Mouse (Mus musculus) liver (tissue): ENCODE measurements around the gene Foxf2.

Source experiments
- DNase-seq: peaks from one replicate; pipeline ENCODE4 v3.0.0-alpha.2; 2020; ENCODE audit warnings: mixed read lengths

The Foxf2 gene

GRCm38 (mm10) chr13:31625333-31626101 is at the start of gene Foxf2:
TSS of gene Foxf2 (plus strand) at chr13:31625816.
- DNase-seq: no peak

DNA sequence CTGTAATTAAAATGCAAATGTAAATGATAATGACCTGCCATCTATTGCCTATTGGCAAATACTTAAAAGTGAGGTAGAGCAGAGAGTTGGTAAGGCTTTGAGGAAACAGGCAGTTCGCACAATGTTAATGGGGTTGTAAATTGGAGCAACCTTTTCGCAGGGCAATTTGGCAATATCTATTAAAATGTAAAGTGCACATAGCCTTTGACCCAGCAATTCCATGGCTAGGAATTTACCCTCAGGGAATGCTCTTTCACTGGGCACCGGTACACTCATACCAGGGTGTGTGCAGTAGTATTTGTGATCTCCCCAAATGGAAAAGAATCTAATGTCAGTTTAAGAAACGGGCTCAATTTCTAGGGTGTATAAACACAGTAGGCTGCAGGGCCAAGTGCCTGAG is 48.9 kb upstream of the Foxf2 start:
- no peak for DNase-seq

DNA sequence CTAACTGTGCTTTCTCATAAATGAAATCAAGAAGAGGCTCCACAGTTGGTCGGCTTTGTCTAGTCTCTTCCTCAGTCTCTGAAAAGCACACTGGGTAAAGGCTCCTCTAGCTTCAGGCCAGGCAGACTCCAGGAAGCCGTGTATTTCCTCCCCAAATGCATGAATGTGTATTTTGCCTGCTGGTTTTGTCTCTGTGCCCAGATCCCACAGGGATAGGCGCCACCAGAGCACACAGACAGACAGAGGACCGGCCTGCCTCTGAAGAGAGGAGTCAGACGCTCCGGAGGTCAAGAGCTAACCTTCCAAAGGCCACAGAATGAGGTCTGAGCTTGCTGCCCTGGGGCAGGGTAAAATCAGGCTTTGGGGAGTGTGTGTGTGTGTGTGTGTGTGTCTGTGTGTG is 48.0 kb upstream of the Foxf2 start:
- no peak for DNase-seq

DNA sequence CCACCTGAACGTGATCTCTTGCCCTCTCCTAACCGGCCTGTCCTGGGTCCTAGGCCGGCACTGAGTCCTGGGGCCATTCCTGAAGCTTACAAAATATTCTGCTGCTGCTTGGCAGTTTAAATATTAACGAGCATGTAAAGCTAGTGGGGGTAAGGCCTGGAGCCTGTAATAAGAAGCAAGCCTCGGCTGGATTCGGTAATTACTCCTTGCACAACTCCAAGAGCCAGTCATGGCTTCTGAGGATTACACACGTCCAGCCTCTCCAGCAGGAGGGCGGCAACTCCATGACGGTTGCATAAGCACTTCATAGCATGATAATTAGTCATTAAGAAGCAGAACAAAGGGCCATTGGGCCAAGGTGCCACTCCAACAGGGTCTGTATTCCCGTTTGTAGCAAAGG is 47.2 kb upstream of the Foxf2 start:
- DNase-seq: no peak

DNA sequence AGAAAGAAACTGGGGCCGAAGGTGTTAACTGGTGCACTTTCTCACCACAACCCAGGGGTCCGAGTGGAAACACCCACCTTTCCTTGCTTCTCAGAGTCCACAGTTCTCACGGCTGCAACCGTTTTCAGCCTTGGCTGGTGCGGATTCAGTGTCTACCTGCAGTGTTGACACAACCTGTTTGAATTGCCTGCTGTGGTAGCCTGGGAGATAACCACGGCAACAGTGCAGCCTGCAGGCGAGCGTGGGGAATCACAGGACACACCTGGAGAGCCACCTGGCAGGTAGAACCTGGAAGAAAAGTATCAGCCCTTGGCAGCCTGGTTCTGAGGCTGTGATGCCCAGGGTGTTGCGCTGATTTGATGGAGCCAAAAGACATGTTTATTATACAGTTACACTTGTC is 45.8 kb upstream of the Foxf2 start:
- peak; percentile 21 for DNase-seq

DNA sequence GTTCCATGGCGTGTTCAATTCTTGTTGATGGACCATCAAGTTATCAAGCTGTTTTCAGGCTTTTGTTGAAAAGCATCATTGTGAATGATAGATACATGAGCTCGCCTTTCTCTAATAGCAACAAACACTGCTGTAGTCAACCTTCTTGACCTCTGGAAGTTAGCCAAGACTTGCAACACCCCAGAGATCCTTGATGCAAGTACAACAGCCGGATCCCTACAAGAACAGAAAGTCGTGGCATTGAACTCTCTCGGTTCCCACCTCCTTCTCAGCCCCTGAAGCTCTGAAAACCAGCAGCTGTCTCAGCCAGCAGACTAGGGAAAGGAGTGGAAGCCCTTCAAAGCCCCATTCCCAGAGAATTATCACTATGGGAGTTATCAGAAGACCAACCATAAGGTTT is 38.3 kb upstream of the Foxf2 start:
- DNase-seq: no peak

DNA sequence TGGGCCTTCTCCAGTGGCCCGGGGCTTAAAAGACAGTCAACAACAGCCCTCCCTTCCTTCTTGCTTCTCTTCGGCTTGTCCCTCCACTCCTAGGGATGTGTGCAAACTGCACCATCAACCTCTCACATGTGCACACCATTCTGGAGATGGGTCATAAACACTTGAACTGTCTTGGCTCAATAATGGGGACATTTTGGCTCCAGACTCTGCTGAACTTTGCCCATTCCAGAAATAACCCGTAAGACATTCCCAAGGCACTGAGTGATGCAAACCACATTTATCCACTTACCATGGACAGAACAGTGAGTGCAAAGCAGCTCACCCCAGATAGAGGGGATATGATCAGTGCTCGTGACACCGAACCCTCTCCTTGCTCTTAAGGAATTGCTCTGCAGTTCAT is 26.0 kb upstream of the Foxf2 start:
- DNase-seq: no peak

GRCm38 (mm10) chr13:31603964-31604363 is 21.7 kb upstream of the Foxf2 start:
- no peak for DNase-seq

DNA sequence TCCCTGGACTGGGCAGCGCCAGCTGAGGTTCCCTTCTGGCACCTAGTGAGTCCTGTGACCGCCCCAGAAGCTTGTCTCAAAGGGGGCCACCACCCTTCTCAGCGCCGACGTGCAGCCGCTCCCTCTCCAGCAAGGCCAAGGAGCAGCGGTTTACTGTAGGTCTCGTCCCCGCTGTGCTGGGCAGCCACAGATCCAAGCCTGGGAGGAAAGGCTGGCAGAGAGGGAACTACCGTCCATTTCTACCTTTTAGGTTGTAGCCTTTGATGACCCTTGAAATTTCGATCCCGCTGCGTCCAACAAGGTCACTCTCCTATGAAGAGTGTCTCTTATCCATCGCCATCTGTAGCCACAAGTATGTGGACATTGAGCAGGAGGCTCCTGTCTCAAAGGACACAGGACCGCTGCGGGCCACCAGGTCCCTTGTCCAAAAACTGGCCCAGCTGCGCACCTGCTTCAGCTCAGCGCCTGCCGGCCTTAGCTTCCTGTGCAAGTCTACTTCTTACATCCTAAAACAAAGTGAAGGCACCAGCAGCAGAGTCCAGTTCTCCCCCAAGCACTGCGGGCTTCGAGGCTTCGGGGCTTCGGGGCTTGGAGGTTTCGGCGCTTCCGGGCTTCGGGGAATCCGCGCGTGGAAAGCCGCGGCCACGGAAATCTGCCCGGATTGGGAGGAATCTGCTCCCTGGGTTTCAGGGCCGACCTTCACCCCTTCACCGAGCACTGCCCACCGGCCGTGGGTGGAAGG is 10.7 kb upstream of the Foxf2 start:
- no peak for DNase-seq

DNA sequence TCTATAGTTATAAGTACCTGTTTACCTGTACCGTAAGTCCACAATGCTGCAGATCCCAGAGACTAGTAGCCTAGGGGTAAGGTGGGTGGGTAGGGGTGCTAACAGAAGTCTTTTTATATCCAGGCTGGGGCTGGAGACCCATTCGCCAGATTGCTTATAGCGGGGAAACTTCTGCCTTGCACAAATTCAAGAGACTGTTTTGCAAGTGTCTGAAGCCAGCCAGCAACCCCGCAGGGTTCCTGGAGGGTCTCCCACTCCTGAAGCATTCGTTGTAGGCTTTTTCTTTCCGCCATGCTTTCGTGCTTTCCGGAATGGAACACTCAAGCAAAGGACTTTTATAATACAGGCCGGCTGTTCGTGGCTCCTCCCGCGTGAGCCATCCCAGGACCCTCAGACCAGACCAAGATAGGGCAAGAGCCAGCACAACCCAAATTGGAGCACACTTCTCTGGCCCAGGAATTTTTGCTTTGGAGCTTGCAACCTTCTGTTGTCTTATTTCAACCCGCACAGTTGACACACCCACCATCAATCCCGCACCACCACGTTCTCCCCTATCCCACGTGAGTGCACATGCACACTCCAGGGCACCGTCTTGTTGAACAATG is 10.0 kb upstream of the Foxf2 start:
- DNase-seq: no peak

GRCm38 (mm10) chr13:31618001-31618400 is 7.6 kb upstream of the Foxf2 start:
- no peak for DNase-seq

- DNase-seq: peak; percentile 51
These were observed 7.2 kb upstream of the Foxf2 start for GRCm38 (mm10) chr13:31618416-31618815.

- no peak for DNase-seq
These were observed 6.5 kb upstream of the Foxf2 start for GRCm38 (mm10) chr13:31618919-31619655.

GRCm38 (mm10) chr13:31619826-31620498 is 5.7 kb upstream of the Foxf2 start:
- DNase-seq: no peak

DNA sequence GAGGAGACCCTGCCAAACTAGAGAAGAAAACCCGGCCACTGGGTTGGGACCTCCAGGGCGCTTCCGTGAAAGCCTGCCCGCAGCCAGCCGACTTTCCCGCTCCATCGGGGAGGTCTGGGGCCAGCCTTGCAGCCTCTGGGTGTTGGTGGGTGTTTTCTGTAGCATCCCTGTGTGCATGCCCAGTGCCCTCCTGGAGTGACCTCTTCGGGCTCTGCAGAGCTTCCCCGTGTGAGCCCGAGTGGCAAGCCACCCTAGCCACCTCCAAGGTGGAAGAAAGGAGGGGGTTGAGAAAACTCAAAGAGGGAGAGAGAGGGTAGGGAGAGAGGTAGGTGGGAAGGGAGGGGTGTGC is 5.1 kb upstream of the Foxf2 start:
- DNase-seq: no peak

DNA sequence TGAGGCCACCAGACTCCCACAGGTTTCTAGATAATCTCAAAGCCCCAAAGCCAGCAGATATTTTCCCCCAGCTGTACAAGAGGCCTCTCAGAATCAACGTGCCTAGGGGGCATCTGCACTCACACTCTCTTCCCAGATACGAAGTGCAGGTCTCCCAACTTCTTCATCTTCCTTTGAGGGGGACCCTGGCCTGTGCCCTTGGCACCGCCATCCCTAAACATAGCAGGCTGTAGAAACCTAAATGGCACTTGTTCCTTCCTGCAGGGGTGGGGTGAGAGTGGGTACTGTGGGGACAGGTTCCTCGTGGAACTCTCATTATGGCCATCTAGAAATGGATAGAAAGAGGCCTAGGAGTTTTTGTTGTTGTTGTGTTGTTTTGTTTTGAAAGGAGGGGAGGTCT is 4.7 kb upstream of the Foxf2 start:
- DNase-seq: no peak

- DNase-seq: no peak
These were observed 3.9 kb upstream of the Foxf2 start for GRCm38 (mm10) chr13:31621741-31622140.

GRCm38 (mm10) chr13:31622371-31622770 is 3.2 kb upstream of the Foxf2 start:
- no peak for DNase-seq

- no peak for DNase-seq
These were observed 2.3 kb upstream of the Foxf2 start for GRCm38 (mm10) chr13:31623291-31623690.

DNA sequence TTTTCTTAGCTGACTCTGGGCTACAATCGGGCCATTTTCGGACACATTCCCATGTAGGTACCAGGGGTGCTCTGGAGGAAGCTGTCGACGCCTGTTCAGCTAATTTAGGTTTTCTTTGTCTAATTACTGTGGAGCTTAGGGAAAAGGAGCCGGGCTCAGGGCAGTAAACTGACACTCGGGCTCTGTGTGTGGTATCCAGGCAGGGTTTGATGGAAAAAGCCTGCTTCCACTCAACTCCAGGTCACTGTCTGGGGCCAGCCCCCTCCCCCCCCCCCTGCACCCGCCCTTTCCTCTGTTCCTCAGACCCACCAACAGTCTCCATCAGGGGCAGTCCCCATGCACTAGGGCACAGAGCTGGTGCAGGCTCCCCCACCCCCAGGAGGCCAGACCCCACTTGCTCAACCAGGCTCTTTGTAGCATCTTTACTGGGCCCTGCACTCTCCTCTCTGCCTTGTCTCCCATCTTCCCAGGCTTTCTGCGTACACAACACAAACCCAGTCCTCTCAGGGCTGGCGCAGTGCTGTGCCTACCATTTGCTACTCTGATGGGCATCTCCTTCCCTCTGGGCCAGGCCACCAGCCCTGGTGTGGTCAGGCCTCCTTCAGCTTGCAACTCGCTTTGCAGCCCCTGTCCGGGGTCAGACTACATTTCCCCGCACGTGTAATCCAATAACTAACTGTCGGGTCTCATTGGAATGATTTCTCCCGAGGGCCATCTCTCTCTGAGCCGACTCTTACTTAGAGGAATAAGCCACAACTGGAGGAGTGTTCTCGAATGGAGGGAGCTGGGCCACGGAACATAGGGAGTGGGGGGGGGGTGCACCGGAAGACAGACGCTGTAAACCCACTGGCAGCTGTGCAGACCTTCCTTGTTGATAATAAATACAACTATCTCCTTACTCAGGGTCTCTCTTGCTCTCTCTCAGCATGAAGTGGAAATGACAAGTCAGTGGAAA is 1.4 kb upstream of the Foxf2 start:
- DNase-seq: no peak

GRCm38 (mm10) chr13:31624966-31625332 is 667 bp upstream of the Foxf2 start:
- no peak for DNase-seq
